17 mouse cellular contexts compared by ENCODE assay signal in genomic region chr5:35905283-35905682, GRCm38 (mm10). TPM values are rescaled to one million over a fixed set of nuclear protein-coding genes. Genes with fewer than 3 reads are reported as not detected.
A peak's percentile ranks its signal among the peaks of the same experiment; 100 is the strongest.
DNase-seq lines count a peak whose midpoint lies in the region; ATAC-seq and TF ChIP-seq lines count a peak whose summit lies in the region.
"Had no signal": no experiment of that assay in that cellular context is flagged by ENCODE, and none has a peak within 500 bp of the region (broad histone marks: within the 10 kb centered on the region; RNA-seq: fewer than 3 reads in every experiment).

No protein-coding gene starts in this region.

- H3K9me3 ChIP-seq in heart, embryonic 10.5 days = no peaks in the 10 kb centered on the region
- H3K9me3 ChIP-seq in hindbrain, embryonic 10.5 days = no peaks in the 10 kb centered on the region
- no peaks in the 10 kb centered on the region for H3K9me3 ChIP-seq in hindbrain, embryonic 11.5 days (ENCODE audit: control insufficient read depth, low read length)
- no peaks in the 10 kb centered on the region for H3K9me3 ChIP-seq in CH12.LX (replicated peaks; ENCODE audit: low read length)
- no peaks in the 10 kb centered on the region for H3K9me3 ChIP-seq in limb, embryonic 15.5 days
- H3K9me3 ChIP-seq: hindbrain, embryonic 15.5 days; limb, embryonic 13.5 days; megakaryocyte, embryonic 14.5 days had no signal

- peak overlapping the region; percentile 85 for H3K27ac ChIP-seq in heart, embryonic 10.5 days
- H3K27ac ChIP-seq in hindbrain, embryonic 10.5 days = peak overlapping the region; percentile 10; the same call in 1 of the 2 replicates
- no peak overlapping the region; the same call in 1 of the 2 replicates for H3K27ac ChIP-seq in hindbrain, embryonic 11.5 days (ENCODE audit: low read depth, low read length)
- H3K27ac ChIP-seq in CH12.LX (ENCODE audit: insufficient read depth, low read depth) = 0 out of 2 replicates have a peak overlapping the region, but pooled peaks have one; percentile 24
- H3K27ac ChIP-seq in limb, embryonic 15.5 days = peak overlapping the region; percentile 12; the same call in 1 of the 2 replicates
- H3K27ac ChIP-seq: hindbrain, embryonic 15.5 days; limb, embryonic 13.5 days had no signal

- H3K9ac ChIP-seq in hindbrain, embryonic 11.5 days (ENCODE audit: low read depth, low read length) = no peak overlapping the region
- H3K9ac ChIP-seq in CH12.LX (ENCODE audit: insufficient read depth, low read depth) = peak overlapping the region; percentile 48; the same call in 1 of the 2 replicates
- no peak overlapping the region for H3K9ac ChIP-seq in limb, embryonic 15.5 days
- H3K9ac ChIP-seq: hindbrain, embryonic 15.5 days; limb, embryonic 13.5 days had no signal

- DNase-seq in heart, embryonic 10.5 days (ENCODE audit: low spot score) = no peak
- DNase-seq in heart, adult 11 months = no peak
- DNase-seq in hindbrain, embryonic 10.5 days (ENCODE audit: low spot score) = no peak
- DNase-seq in hindbrain, embryonic 11.5 days (ENCODE audit: low spot score) = no peak
- DNase-seq in CH12.LX (ENCODE audit: extremely low read depth) = peak; percentile 53
- no peak for DNase-seq in left cerebral cortex, postnatal 36 days (ENCODE audit: low spot score in 2 of 2)
- DNase-seq: adrenal gland, postnatal 25 days; cerebellum, adult 18-20 months; cerebellum, postnatal 36 days; kidney, adult 11 months; kidney, postnatal 10 days; lung, postnatal 10 days; thymus, adult 18-20 months had no signal

- intact Hi-C loops in left cerebral cortex, postnatal 36 days (cut with DNase I) = no loop called here

- TF ChIP-seq RAD21 in CH12.LX (IDR thresholded peaks at IDR 0.05; ENCODE audit: low read depth, low read length) = no peak

- H3K79me2 ChIP-seq in CH12.LX (replicated peaks; ENCODE audit: control insufficient read depth, extremely low read depth, insufficient read depth, poor library complexity, severe bottlenecking) = no peaks in the 10 kb centered on the region

- no peak for ATAC-seq in hindbrain, embryonic 11.5 days (ENCODE audit: low FRiP score)
- ATAC-seq in limb, embryonic 15.5 days (ENCODE audit: insufficient number of reproducible peaks, low FRiP score, low TSS enrichment, low read depth) = no peak

- dilution Hi-C loops in CH12.LX (cut with MboI; ENCODE audit: extremely low pct_ligation_motif_present, extremely low pct_unique_long_range_greater_than_20kb, low sequenced_read_pairs) = no loop called here

- 48% methylated on average over 8 of the region's 8 CpGs for WGBS in heart, embryonic 10.5 days
- 73% methylated on average over 8 of the region's 8 CpGs for WGBS in hindbrain, embryonic 10.5 days
- 66% methylated on average over 8 of the region's 8 CpGs for WGBS in hindbrain, embryonic 11.5 days
- WGBS in limb, embryonic 15.5 days = 47% methylated on average over 8 of the region's 8 CpGs

- peaks cover 89% of the 10 kb centered on the region for H3K4me1 ChIP-seq in heart, embryonic 10.5 days
- peaks cover 90% of the 10 kb centered on the region for H3K4me1 ChIP-seq in hindbrain, embryonic 10.5 days (replicated peaks)
- peaks cover 23% of the 10 kb centered on the region for H3K4me1 ChIP-seq in hindbrain, embryonic 11.5 days (replicated peaks; ENCODE audit: control insufficient read depth, insufficient read depth, low read length)
- peaks cover 59 to 86% of the 10 kb centered on the region in 2 experiments for H3K4me1 ChIP-seq in CH12.LX (ENCODE audit: control insufficient read depth in 1 of 2, insufficient read depth in 2 of 2)
- H3K4me1 ChIP-seq in limb, embryonic 15.5 days = peaks cover 58% of the 10 kb centered on the region
- H3K4me1 ChIP-seq: megakaryocyte, embryonic 14.5 days had no signal

- H3K27me3 ChIP-seq in heart, embryonic 10.5 days (ENCODE audit: insufficient read depth, poor library complexity, severe bottlenecking) = no peaks in the 10 kb centered on the region
- H3K27me3 ChIP-seq in hindbrain, embryonic 10.5 days (ENCODE audit: insufficient read depth, poor library complexity, severe bottlenecking) = no peaks in the 10 kb centered on the region
- H3K27me3 ChIP-seq in hindbrain, embryonic 11.5 days (ENCODE audit: control insufficient read depth, insufficient read depth, low read length) = no peaks in the 10 kb centered on the region
- H3K27me3 ChIP-seq in CH12.LX (replicated peaks) = no peaks in the 10 kb centered on the region
- no peaks in the 10 kb centered on the region for H3K27me3 ChIP-seq in limb, embryonic 15.5 days
- H3K27me3 ChIP-seq: hindbrain, embryonic 15.5 days; limb, embryonic 13.5 days had no signal

- 0 out of 2 replicates have a peak, but pooled peaks cover 5% of the 10 kb centered on the region for H3K36me3 ChIP-seq in heart, embryonic 10.5 days
- H3K36me3 ChIP-seq in hindbrain, embryonic 10.5 days = peaks cover 6% of the 10 kb centered on the region; the same call in 1 of the 2 replicates
- H3K36me3 ChIP-seq in hindbrain, embryonic 11.5 days (ENCODE audit: control insufficient read depth, insufficient read depth, low read length) = no peaks in the 10 kb centered on the region
- no peaks in the 10 kb centered on the region for H3K36me3 ChIP-seq in CH12.LX (replicated peaks in 1 of 2; ENCODE audit: control insufficient read depth in 1 of 2, insufficient read depth in 1 of 2, low read length in 1 of 2)
- 0 out of 2 replicates have a peak, but pooled peaks cover 3% of the 10 kb centered on the region for H3K36me3 ChIP-seq in limb, embryonic 15.5 days
- H3K36me3 ChIP-seq: hindbrain, embryonic 15.5 days had no signal

- H3K4me3 ChIP-seq in heart, embryonic 10.5 days = no peak overlapping the region; the same call in 1 of the 2 replicates
- no peak overlapping the region for H3K4me3 ChIP-seq in hindbrain, embryonic 10.5 days
- H3K4me3 ChIP-seq in hindbrain, embryonic 11.5 days (ENCODE audit: low read depth, low read length) = no peak overlapping the region
- no peak overlapping the region for H3K4me3 ChIP-seq in CH12.LX (replicated peaks in 1 of 3; ENCODE audit: low read depth in 2 of 3, low read length in 2 of 3, poor library complexity in 1 of 3)
- H3K4me3 ChIP-seq in limb, embryonic 15.5 days = no peak overlapping the region
- H3K4me3 ChIP-seq: hindbrain, embryonic 15.5 days; limb, embryonic 13.5 days had no signal

- no peak for TF ChIP-seq CTCF in CH12.LX (conservative IDR thresholded peaks at IDR 0.05 in 1 of 2, IDR thresholded peaks at IDR 0.05 in 1 of 2; ENCODE audit: low read depth in 2 of 2, low read length in 2 of 2)

- in situ Hi-C loops in CH12.LX (cut with MboI; ENCODE audit: low pct_ligation_motif_present, low pct_unique_long_range_greater_than_20kb, low sequenced_read_pairs) = no loop called here

- TF ChIP-seq EP300 in CH12.LX (IDR thresholded peaks at IDR 0.05; ENCODE audit: low read length) = peak; percentile 71

- H3K4me2 ChIP-seq in hindbrain, embryonic 11.5 days (replicated peaks; ENCODE audit: low read depth, low read length) = no peak overlapping the region
- peak overlapping the region; percentile 71 for H3K4me2 ChIP-seq in CH12.LX (ENCODE audit: insufficient read depth, low read depth, poor library complexity, severe bottlenecking)
- H3K4me2 ChIP-seq in limb, embryonic 15.5 days = no peak overlapping the region
- H3K4me2 ChIP-seq: hindbrain, embryonic 15.5 days; limb, embryonic 13.5 days had no signal

- TF ChIP-seq POLR2A in CH12.LX (IDR thresholded peaks at IDR 0.05; ENCODE audit: low read depth, low read length) = no peak

TF ChIP-seq in CH12.LX, 34 proteins besides CTCF, POLR2A, EP300 and RAD21 (continues in another document):
- TF ChIP-seq JUN (IDR thresholded peaks at IDR 0.05; ENCODE audit: insufficient read depth, low read depth, low read length) (peak; percentile 65; the same call in 1 of the 2 replicates), SIN3A (IDR thresholded peaks at IDR 0.05; ENCODE audit: low read length) (0 out of 2 replicates have a peak, but pooled peaks have one; percentile 31), BHLHE40 (IDR thresholded peaks at IDR 0.05; ENCODE audit: low read depth, low read length) (peak; percentile 80), PAX5 (IDR thresholded peaks at IDR 0.05; ENCODE audit: low read length) (no peak), POLR2AphosphoS2 (IDR thresholded peaks at IDR 0.05; ENCODE audit: low read depth, low read length) (no peak), ZC3H11A (IDR thresholded peaks at IDR 0.05; ENCODE audit: low read depth, low read length) (no peak), MXI1 (IDR thresholded peaks at IDR 0.05; ENCODE audit: low read depth, low read length) (peak; percentile 81; the same call in 1 of the 2 replicates), TBP (conservative IDR thresholded peaks at IDR 0.05; ENCODE audit: low read depth, low read length) (0 out of 2 replicates have a peak, but pooled peaks have one; percentile 36), IRF4 (IDR thresholded peaks at IDR 0.05; ENCODE audit: low read depth, low read length) (peak; percentile 65), USF1 (IDR thresholded peaks at IDR 0.05; ENCODE audit: low read depth, low read length) (no peak), MYC (IDR thresholded peaks at IDR 0.05; ENCODE audit: low read depth, low read length) (peak; percentile 75; the same call in 1 of the 2 replicates), USF2 (conservative IDR thresholded peaks at IDR 0.05; ENCODE audit: low read depth, low read length) (no peak), KAT2A (IDR thresholded peaks at IDR 0.05; ENCODE audit: insufficient replicate concordance, low read length) (0 out of 2 replicates have a peak, but pooled peaks have one; percentile 22), ZKSCAN1 (IDR thresholded peaks at IDR 0.05; ENCODE audit: borderline replicate concordance, low read depth, low read length) (no peak), HCFC1 (IDR thresholded peaks at IDR 0.05; ENCODE audit: low read depth, low read length) (no peak), CHD2 (IDR thresholded peaks at IDR 0.05; ENCODE audit: low read length) (no peak; the same call in 1 of the 2 replicates), ETS1 (conservative IDR thresholded peaks at IDR 0.05; ENCODE audit: low read depth, low read length) (peak; percentile 86), JUND (conservative IDR thresholded peaks at IDR 0.05; ENCODE audit: low read depth, low read length) (no peak), MAFK (IDR thresholded peaks at IDR 0.05; ENCODE audit: insufficient replicate concordance, low read length) (0 out of 2 replicates have a peak, but pooled peaks have one; percentile 39), NRF1 (IDR thresholded peaks at IDR 0.05; ENCODE audit: low read depth, low read length) (no peak)

RNA-seq across cellular contexts. Expression of gene Afap1, which starts 12.2 kb away (rescaled TPM):
- polyA plus RNA-seq in heart, embryonic 10.5 days (2016; fragmentation: Nextera tagmentation; extraction: Ambion mirVana) = 21.7 and 27.0 TPM in 2 replicates
- 38.6 and 56.5 TPM in 2 replicates for polyA plus RNA-seq in hindbrain, embryonic 10.5 days (2016; fragmentation: Nextera tagmentation; extraction: Ambion mirVana)
- 55.7 and 58.2 TPM in 2 replicates for polyA plus RNA-seq in hindbrain, embryonic 11.5 days (2014; fragmentation: Nextera tagmentation; extraction: Ambion mirVana)
- 3.0 and 4.0 TPM in 2 replicates for total RNA-seq in CH12.LX (2012; rRNA removed)
- total RNA-seq in CH12.LX (2014; rRNA removed) = 0.32 and 0.35 TPM in 2 replicates
- 0.74 and 0.86 TPM in 2 replicates for polyA plus RNA-seq in CH12.LX (2012; ENCODE audit: insufficient read length, low read depth)
- polyA plus RNA-seq in limb, embryonic 15.5 days (2015; fragmentation: Nextera tagmentation; extraction: Ambion mirVana) = 21.6 and 23.2 TPM in 2 replicates
- 10 to 100 TPM; 27.0 to 30.4 TPM for total RNA-seq in left cerebral cortex, postnatal 36 days (2021)

Comparison
In these comparisons a context has a peak if more than half of its experiments do, and no peak if none do; other contexts are left out.
1. RNA of gene Afap1, which starts 12.2 kb away (polyA plus RNA-seq): 55.7 to 58.2 TPM in hindbrain, embryonic 11.5 days, 38.6 to 56.5 TPM in hindbrain, embryonic 10.5 days, 21.7 to 27.0 TPM in heart, embryonic 10.5 days and 21.6 to 23.2 TPM in limb, embryonic 15.5 days; 0.74 to 0.86 TPM in CH12.LX; every median in the first group is over 10 times any median in the second.